Comparison of ENCODE assay signal across 8 mouse cellular contexts in genomic region chr7:141070058-141070862, GRCm38 (mm10). TPM values are rescaled to one million over a fixed set of nuclear protein-coding genes. Genes with fewer than 3 reads are reported as not detected.
DNase-seq lines count a peak whose midpoint lies in the region; ATAC-seq and TF ChIP-seq lines count a peak whose summit lies in the region.

No protein-coding gene starts in this region.

- H3K4me2 ChIP-seq in forebrain, embryonic 15.5 days (replicated peaks), result peak overlapping the region; percentile 83
- H3K4me2 ChIP-seq in lung, postnatal 0 days (replicated peaks; ENCODE audit: low read depth, low read length), result peak overlapping the region; percentile 58

- peaks cover 6% of the 10 kb centered on the region; the same call in 1 of the 2 replicates for H3K27me3 ChIP-seq in forebrain, embryonic 15.5 days
- peaks cover 44% of the 10 kb centered on the region for H3K27me3 ChIP-seq in hindbrain, embryonic 10.5 days (ENCODE audit: insufficient read depth, poor library complexity, severe bottlenecking)
- H3K27me3 ChIP-seq in lung, postnatal 0 days (replicated peaks; ENCODE audit: insufficient read depth, low read length), result peaks cover 21% of the 10 kb centered on the region

- peaks cover 34% of the 10 kb centered on the region for H3K36me3 ChIP-seq in forebrain, embryonic 15.5 days
- peaks cover 36% of the 10 kb centered on the region for H3K36me3 ChIP-seq in hindbrain, embryonic 10.5 days
- no peaks in the 10 kb centered on the region for H3K36me3 ChIP-seq in lung, postnatal 0 days (ENCODE audit: insufficient read depth, low read length)

- peak overlapping the region; percentile 39 for H3K4me3 ChIP-seq in forebrain, embryonic 15.5 days
- peak overlapping the region; percentile 51 for H3K4me3 ChIP-seq in hindbrain, embryonic 10.5 days
- peak overlapping the region; percentile 27 for H3K4me3 ChIP-seq in lung, postnatal 0 days (ENCODE audit: low read depth, low read length)

- TF ChIP-seq CTCF in lung, postnatal 0 days (IDR thresholded peaks at IDR 0.05), result peak; percentile 86

- no peaks in the 10 kb centered on the region for H3K9me3 ChIP-seq in forebrain, embryonic 15.5 days
- H3K9me3 ChIP-seq in hindbrain, embryonic 10.5 days, result no peaks in the 10 kb centered on the region
- no peaks in the 10 kb centered on the region for H3K9me3 ChIP-seq in lung, postnatal 0 days (ENCODE audit: low read length)

- peak; percentile 60 for ATAC-seq in forebrain, embryonic 15.5 days (replicated peaks)
- ATAC-seq in lung, postnatal 0 days, result peak; percentile 35; the same call in 1 of the 2 replicates

- peaks cover 19% of the 10 kb centered on the region for H3K4me1 ChIP-seq in forebrain, embryonic 15.5 days
- H3K4me1 ChIP-seq in hindbrain, embryonic 10.5 days (replicated peaks), result peaks cover 27% of the 10 kb centered on the region
- peaks cover 6% of the 10 kb centered on the region; the same call in 1 of the 2 replicates for H3K4me1 ChIP-seq in lung, postnatal 0 days (ENCODE audit: insufficient read depth, low read depth, low read length)

- DNase-seq in WW6 (ENCODE audit: low read depth, low spot score), result peak; percentile 73
- DNase-seq in cerebellum, adult 18-20 months, result peak; percentile 74 to 75
- peak; percentile 83 for DNase-seq in hindbrain, embryonic 10.5 days (ENCODE audit: low spot score)
- peak; percentile 67 for DNase-seq in layer of hippocampus, adult 9-11 months
- DNase-seq in lung, postnatal 0 days (ENCODE audit: low spot score), result peak; percentile 81
- peak; percentile 46 for DNase-seq in retina, adult 2 months (ENCODE audit: low read depth, low spot score)
- DNase-seq in yolk sac, embryonic 10.5 days (ENCODE audit: low spot score), result peak; percentile 70

- peak overlapping the region; percentile 52 for H3K9ac ChIP-seq in forebrain, embryonic 15.5 days (replicated peaks)
- no peak overlapping the region for H3K9ac ChIP-seq in lung, postnatal 0 days (replicated peaks; ENCODE audit: low read depth)

- H3K27ac ChIP-seq in forebrain, embryonic 15.5 days (replicated peaks), result peak overlapping the region; percentile 83
- peak overlapping the region; percentile 78 for H3K27ac ChIP-seq in hindbrain, embryonic 10.5 days
- no peak overlapping the region for H3K27ac ChIP-seq in lung, postnatal 0 days (ENCODE audit: low read length)

- no peak for TF ChIP-seq EP300 in lung, postnatal 0 days (IDR thresholded peaks at IDR 0.05)

- 2% methylated on average over 51 of the region's 51 CpGs for WGBS in forebrain, embryonic 15.5 days
- 2% methylated on average over 51 of the region's 51 CpGs for WGBS in hindbrain, embryonic 10.5 days
- 2% methylated on average over 50 of the region's 51 CpGs for WGBS in lung, postnatal 0 days

RNA-seq across cellular contexts. Expression of gene Pkp3, which starts 7.8 kb away (rescaled TPM):
- not detected in 2 replicates for polyA plus RNA-seq in forebrain, embryonic 15.5 days (2015; fragmentation: Nextera tagmentation; extraction: Ambion mirVana)
- 5.1 and 5.2 TPM in 2 replicates for polyA plus RNA-seq in hindbrain, embryonic 10.5 days (2016; fragmentation: Nextera tagmentation; extraction: Ambion mirVana)
- polyA plus RNA-seq in lung, postnatal 0 days (2015; fragmentation: Nextera tagmentation; extraction: Ambion mirVana), result 14.4 and 15.3 TPM in 2 replicates

RNA-seq across cellular contexts. Expression of gene B4galnt4, which starts 9.4 kb away (rescaled TPM):
- polyA plus RNA-seq in forebrain, embryonic 15.5 days (2015; fragmentation: Nextera tagmentation; extraction: Ambion mirVana), result 47.3 and 50.0 TPM in 2 replicates
- 26.4 and 35.1 TPM in 2 replicates for polyA plus RNA-seq in hindbrain, embryonic 10.5 days (2016; fragmentation: Nextera tagmentation; extraction: Ambion mirVana)
- 0.13 and 0.20 TPM in 2 replicates for polyA plus RNA-seq in lung, postnatal 0 days (2015; fragmentation: Nextera tagmentation; extraction: Ambion mirVana)

RNA-seq across cellular contexts. Expression of gene Sigirr, which starts 30.1 kb away (rescaled TPM):
- 1.8 and 2.0 TPM in 2 replicates for polyA plus RNA-seq in forebrain, embryonic 15.5 days (2015; fragmentation: Nextera tagmentation; extraction: Ambion mirVana)
- polyA plus RNA-seq in hindbrain, embryonic 10.5 days (2016; fragmentation: Nextera tagmentation; extraction: Ambion mirVana), result 1.9 and 2.7 TPM in 2 replicates
- polyA plus RNA-seq in lung, postnatal 0 days (2015; fragmentation: Nextera tagmentation; extraction: Ambion mirVana), result 27.1 and 30.5 TPM in 2 replicates

RNA-seq across cellular contexts. Expression of gene Gm17387, which starts 41.3 kb away (rescaled TPM):
- polyA plus RNA-seq in forebrain, embryonic 15.5 days (2015; fragmentation: Nextera tagmentation; extraction: Ambion mirVana), result not detected in 2 replicates
- not detected in 2 replicates for polyA plus RNA-seq in hindbrain, embryonic 10.5 days (2016; fragmentation: Nextera tagmentation; extraction: Ambion mirVana)
- not detected in 2 replicates for polyA plus RNA-seq in lung, postnatal 0 days (2015; fragmentation: Nextera tagmentation; extraction: Ambion mirVana)

RNA-seq across cellular contexts. Expression of gene Ano9, which starts 47.3 kb away (rescaled TPM):
- polyA plus RNA-seq in forebrain, embryonic 15.5 days (2015; fragmentation: Nextera tagmentation; extraction: Ambion mirVana), result 0.09 TPM in 1 of 2 replicates, not detected in the other
- 0.20 and 1.6 TPM in 2 replicates for polyA plus RNA-seq in hindbrain, embryonic 10.5 days (2016; fragmentation: Nextera tagmentation; extraction: Ambion mirVana)
- 1.5 and 3.1 TPM in 2 replicates for polyA plus RNA-seq in lung, postnatal 0 days (2015; fragmentation: Nextera tagmentation; extraction: Ambion mirVana)

Comparison
In these comparisons a context has a peak if more than half of its experiments do, and no peak if none do; other contexts are left out.
1. RNA of gene B4galnt4, which starts 9.4 kb away (polyA plus RNA-seq): 47.3 to 50.0 TPM in forebrain, embryonic 15.5 days and 26.4 to 35.1 TPM in hindbrain, embryonic 10.5 days; 0.13 to 0.20 TPM in lung, postnatal 0 days; every median in the first group is over 10 times any median in the second.
2. Peak in every context shown above with its lines, with median percentiles within 50 percentile points of each other: DNase-seq and H3K4me3 ChIP-seq.